Mouse (Mus musculus): Measurements from ENCODE around the gene Tpm3-rs7. TPM values are rescaled to one million over a fixed set of nuclear protein-coding genes. Genes with fewer than 3 reads are reported as not detected.

The Tpm3-rs7 gene
- 100 to 1,000 TPM; 103 to 109 TPM for total RNA-seq (2023)

GRCm38 (mm10) chr14:113314499-113314898 is at the start of gene Tpm3-rs7:
TSS of gene Tpm3-rs7 (plus strand) at chr14:113314608.

